Mouse (Mus musculus) midbrain, embryonic 13.5 days (tissue): ENCODE data around the gene Lsg1. TPM values are rescaled to one million over a fixed set of nuclear protein-coding genes. Genes with fewer than 3 reads are reported as not detected.

ENCODE experiments used
- ATAC-seq: fragments of 200-750 bp; cut with Nextera tagmentation; 2 replicates; pipeline ENCODE4 v1.8.0; 2017; ENCODE audit warnings: mild to moderate bottlenecking, moderate TSS enrichment, moderate library complexity
- H3K27ac ChIP-seq: fragments of 300-500 bp; sonication (generic); 2 replicates; pipeline ENCODE4 v1.5.1; 2015; ENCODE audit warnings: inconsistent platforms, mild to moderate bottlenecking, moderate library complexity
- H3K27me3 ChIP-seq: fragments of 300-500 bp; sonication (generic); 2 replicates; pipeline ENCODE4 v1.6.1; 2015; ENCODE audit warnings: mild to moderate bottlenecking, inconsistent platforms
- H3K36me3 ChIP-seq: fragments of 300-500 bp; sonication (generic); 2 replicates; pipeline ENCODE4 v1.6.1; 2015; ENCODE audit warnings: mild to moderate bottlenecking, inconsistent platforms
- H3K4me1 ChIP-seq: fragments of 300-500 bp; sonication (generic); replicated peaks from 2 replicates; pipeline ENCODE4 v1.6.1; 2015; ENCODE audit warnings: inconsistent platforms
- H3K4me2 ChIP-seq: fragments of 300-500 bp; sonication (generic); replicated peaks from 2 replicates; pipeline ENCODE4 v1.6.1; 2015; ENCODE audit warnings: moderate library complexity, mild to moderate bottlenecking, inconsistent platforms
- H3K4me3 ChIP-seq: fragments of 300-500 bp; sonication (generic); replicated peaks from 2 replicates; pipeline ENCODE4 v1.5.1; 2015; ENCODE audit warnings: mild to moderate bottlenecking, inconsistent platforms
- H3K9ac ChIP-seq: fragments of 300-500 bp; sonication (generic); replicated peaks from 2 replicates; pipeline ENCODE4 v1.6.1; 2015; ENCODE audit warnings: mild to moderate bottlenecking, inconsistent platforms
- H3K9me3 ChIP-seq: fragments of 300-500 bp; sonication (generic); 2 replicates; pipeline ENCODE4 v1.6.1; 2016; ENCODE audit warnings: mild to moderate bottlenecking, inconsistent platforms
- WGBS: fragments of 180-500 bp; shearing (Covaris S2); methylation state at CpG from one replicate; pipeline ENCODE4 v1.1.7; 2015; 5-methylcytosine and 5-hydroxymethylcytosine counted together
- polyA plus RNA-seq: library from polyadenylated mRNA; unstranded; fragments of >200 nt; fragmentation: Nextera tagmentation; extraction: Ambion mirVana; gene quantifications from 2 replicates; pipeline ENCODE4 v1.2.1, GENCODE M21; 2015

Gene Lsg1
- polyA plus RNA-seq, 1 experiment from 2014 or later = 59.1 TPM

DNA sequence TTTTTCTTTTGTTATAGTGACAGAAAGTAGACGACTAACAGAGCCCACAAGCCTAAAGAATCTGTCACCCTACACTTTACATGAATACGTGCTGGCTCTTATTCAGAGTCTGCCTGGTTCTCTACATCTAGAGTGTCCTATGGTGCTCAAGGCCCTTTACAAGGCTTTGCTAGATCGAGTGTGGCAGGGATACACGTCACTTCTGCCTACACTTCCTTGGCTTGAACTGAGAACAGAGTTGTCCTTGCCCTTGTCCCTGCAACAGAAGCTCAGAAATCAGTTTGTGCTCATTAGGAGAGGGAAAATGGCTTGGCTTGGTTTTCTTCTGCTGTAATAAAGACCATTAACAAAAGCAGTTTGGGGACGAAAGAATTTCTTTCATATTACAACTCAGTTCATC, 23.9 kb upstream of the Lsg1 start:
- H3K4me3 ChIP-seq = no peak overlapping the region
- 81% methylated on average over 5 of the region's 5 CpGs for WGBS
- no peaks in the 10 kb centered on the region for H3K27me3 ChIP-seq
- no peak overlapping the region for H3K4me2 ChIP-seq
- H3K4me1 ChIP-seq = peaks cover 15% of the 10 kb centered on the region
- H3K27ac ChIP-seq = no peak overlapping the region
- no peaks in the 10 kb centered on the region for H3K36me3 ChIP-seq
- ATAC-seq = no peak
- no peaks in the 10 kb centered on the region for H3K9me3 ChIP-seq
- H3K9ac ChIP-seq = no peak overlapping the region

DNA sequence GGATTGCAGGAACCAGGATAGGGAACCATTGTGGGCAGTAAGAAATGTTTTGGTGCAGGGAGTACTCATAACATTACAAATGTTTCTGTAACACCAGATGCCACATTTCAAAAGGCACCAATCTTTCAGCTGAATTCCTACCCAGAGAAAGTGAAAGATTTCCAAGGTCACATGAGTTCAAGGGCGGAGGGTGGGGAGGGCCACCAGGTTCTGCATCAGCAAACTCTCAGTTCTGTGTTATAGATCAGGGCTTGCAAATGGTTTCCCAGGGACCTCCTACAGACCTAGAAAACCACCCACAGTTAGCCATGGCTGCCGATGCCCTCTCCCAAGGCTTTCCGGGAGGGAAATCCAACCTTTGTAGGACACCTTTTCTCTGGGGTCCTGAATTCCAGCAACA, 20.5 kb upstream of the Lsg1 start:
- H3K9ac ChIP-seq = no peak overlapping the region
- WGBS = 85% methylated on average over 3 of the region's 3 CpGs
- H3K4me1 ChIP-seq = peaks cover 7% of the 10 kb centered on the region
- no peaks in the 10 kb centered on the region for H3K36me3 ChIP-seq
- no peak overlapping the region for H3K4me2 ChIP-seq
- H3K27ac ChIP-seq = no peak overlapping the region
- H3K4me3 ChIP-seq = no peak overlapping the region
- no peak for ATAC-seq
- H3K27me3 ChIP-seq = peaks cover 8% of the 10 kb centered on the region; the same call in 1 of the 2 replicates
- no peaks in the 10 kb centered on the region for H3K9me3 ChIP-seq

GRCm38 (mm10) chr16:30605528-30605927, 18.1 kb upstream of the Lsg1 start:
- no peak for ATAC-seq
- whole genome bisulfite sequencing = 74% methylated on average over 6 of the region's 6 CpGs
- Histone ChIP-seq H3K4me2 (no peak overlapping the region), H3K9me3 (no peaks in the 10 kb centered on the region), H3K9ac (no peak overlapping the region), H3K4me3 (no peak overlapping the region), H3K36me3 (no peaks in the 10 kb centered on the region), H3K4me1 (peaks cover 27% of the 10 kb centered on the region), H3K27me3 (peaks cover 27% of the 10 kb centered on the region), H3K27ac (no peak overlapping the region)

GRCm38 (mm10) chr16:30604807-30605137, 17.4 kb upstream of the Lsg1 start:
- Histone ChIP-seq H3K4me2 (no peak overlapping the region), H3K4me1 (peaks cover 35% of the 10 kb centered on the region), H3K4me3 (no peak overlapping the region), H3K27me3 (peaks cover 33% of the 10 kb centered on the region), H3K9me3 (no peaks in the 10 kb centered on the region), H3K9ac (no peak overlapping the region), H3K27ac (no peak overlapping the region), H3K36me3 (no peaks in the 10 kb centered on the region)
- 79% methylated on average over 7 of the region's 7 CpGs for WGBS
- no peak for ATAC-seq

- Histone ChIP-seq H3K9ac (no peak overlapping the region), H3K36me3 (no peaks in the 10 kb centered on the region), H3K4me1 (peaks cover 38% of the 10 kb centered on the region), H3K27ac (no peak overlapping the region), H3K9me3 (no peaks in the 10 kb centered on the region), H3K4me2 (no peak overlapping the region), H3K27me3 (peaks cover 33% of the 10 kb centered on the region), H3K4me3 (no peak overlapping the region)
- no peak for ATAC-seq
- WGBS = 85% methylated on average over 16 of the region's 16 CpGs
These were observed 16.8 kb upstream of the Lsg1 start for GRCm38 (mm10) chr16:30604061-30604806.

DNA sequence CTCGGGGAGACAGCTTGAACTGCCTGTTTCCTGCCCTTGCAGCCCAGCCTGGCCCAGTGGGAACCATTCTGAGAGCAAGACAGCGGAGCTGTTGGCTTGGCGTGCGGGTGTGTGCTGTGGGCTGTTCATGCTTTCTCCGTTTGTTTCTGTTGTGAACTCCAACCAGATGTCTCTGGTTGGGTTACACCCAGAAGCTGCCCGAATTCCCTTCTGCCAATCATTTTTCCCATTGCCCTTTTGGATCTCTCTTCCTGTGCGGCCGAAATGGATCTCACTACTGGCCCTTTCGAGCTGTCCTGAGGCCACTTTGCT, 16.1 kb upstream of the Lsg1 start:
- Histone ChIP-seq H3K36me3 (no peaks in the 10 kb centered on the region), H3K9ac (no peak overlapping the region), H3K27me3 (peaks cover 36% of the 10 kb centered on the region), H3K4me2 (0 out of 2 replicates have a peak overlapping the region, but pooled peaks have one; percentile 15), H3K4me3 (no peak overlapping the region), H3K4me1 (peaks cover 39% of the 10 kb centered on the region), H3K27ac (no peak overlapping the region), H3K9me3 (no peaks in the 10 kb centered on the region)
- WGBS = 72% methylated on average over 9 of the region's 9 CpGs
- no peak for ATAC-seq

GRCm38 (mm10) chr16:30602684-30603530, 15.5 kb upstream of the Lsg1 start:
- H3K36me3 ChIP-seq = no peaks in the 10 kb centered on the region
- peaks cover 39% of the 10 kb centered on the region for H3K27me3 ChIP-seq
- no peak for ATAC-seq
- H3K4me2 ChIP-seq = peak overlapping the region; percentile 15
- H3K9ac ChIP-seq = no peak overlapping the region; the same call in 1 of the 2 replicates
- H3K9me3 ChIP-seq = no peaks in the 10 kb centered on the region
- H3K4me3 ChIP-seq = no peak overlapping the region
- H3K27ac ChIP-seq = no peak overlapping the region
- WGBS = 33% methylated on average over 18 of the region's 18 CpGs
- H3K4me1 ChIP-seq = peaks cover 39% of the 10 kb centered on the region

DNA sequence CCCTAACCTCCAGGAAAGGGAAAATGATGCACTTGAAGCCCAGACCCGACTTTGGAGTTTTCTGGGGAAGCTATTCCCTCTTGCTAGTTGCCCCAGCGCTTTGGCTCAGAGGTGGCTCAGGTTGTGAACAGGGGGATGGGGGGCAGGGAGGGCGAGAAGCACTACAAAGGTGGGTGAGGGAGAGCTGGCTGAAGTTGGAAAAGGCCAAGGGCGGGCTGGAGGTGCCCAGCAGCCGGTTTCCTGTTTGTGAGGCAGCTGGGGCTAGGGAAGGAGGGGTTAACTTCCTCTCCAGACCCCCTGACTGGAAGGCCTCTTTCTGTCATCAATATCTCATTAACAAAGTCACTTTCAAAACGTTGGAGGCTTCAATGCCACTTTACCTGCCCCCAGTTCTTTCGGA, 14.6 kb upstream of the Lsg1 start:
- ATAC-seq = no peak
- Histone ChIP-seq H3K36me3 (no peaks in the 10 kb centered on the region), H3K4me2 (peak overlapping the region; percentile 88), H3K4me3 (peak overlapping the region; percentile 52), H3K9me3 (no peaks in the 10 kb centered on the region), H3K9ac (no peak overlapping the region), H3K27me3 (peaks cover 46% of the 10 kb centered on the region), H3K4me1 (peaks cover 45% of the 10 kb centered on the region), H3K27ac (no peak overlapping the region)
- 45% methylated on average over 7 of the region's 7 CpGs for WGBS

- WGBS = 11% methylated on average over 42 of the region's 42 CpGs
- peak overlapping the region; percentile 88 for H3K4me2 ChIP-seq
- H3K4me3 ChIP-seq = peak overlapping the region; percentile 52
- H3K27ac ChIP-seq = no peak overlapping the region
- no peak; the same call in none of the 2 replicates for ATAC-seq
- no peaks in the 10 kb centered on the region for H3K36me3 ChIP-seq
- peaks cover 46% of the 10 kb centered on the region for H3K27me3 ChIP-seq
- no peaks in the 10 kb centered on the region for H3K9me3 ChIP-seq
- peaks cover 52% of the 10 kb centered on the region for H3K4me1 ChIP-seq
- peak overlapping the region; percentile 69 for H3K9ac ChIP-seq
These were observed 13.8 kb upstream of the Lsg1 start for GRCm38 (mm10) chr16:30601046-30601832.

DNA sequence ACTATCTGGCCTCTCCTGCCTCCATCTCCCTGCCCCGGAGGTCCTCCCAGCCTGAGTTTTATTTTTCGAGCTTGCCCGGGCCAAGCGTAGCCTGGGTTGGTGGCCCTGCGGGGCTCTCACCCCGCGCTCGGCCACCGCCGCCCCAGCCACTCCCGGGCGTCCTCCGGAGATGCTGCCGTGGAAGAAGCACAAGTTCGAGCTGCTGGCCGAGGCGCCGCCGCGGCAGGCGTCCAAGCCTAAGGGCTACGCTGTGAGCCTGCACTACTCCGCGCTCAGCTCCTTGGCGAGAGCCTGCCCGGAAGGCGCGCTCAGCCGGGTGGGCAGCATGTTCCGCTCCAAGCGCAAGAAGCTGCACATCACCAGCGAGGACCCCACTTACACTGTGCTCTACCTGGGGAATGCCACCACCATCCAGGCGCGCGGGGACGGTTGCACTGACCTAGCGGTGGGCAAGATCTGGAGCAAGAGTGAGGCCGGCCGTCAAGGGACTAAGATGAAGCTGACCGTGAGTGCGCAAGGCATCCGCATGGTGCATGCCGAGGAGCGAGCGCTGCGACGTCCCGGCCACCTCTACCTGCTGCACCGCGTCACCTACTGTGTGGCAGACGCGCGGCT, 13.1 kb upstream of the Lsg1 start:
- peaks cover 55% of the 10 kb centered on the region for H3K4me1 ChIP-seq
- H3K9ac ChIP-seq = peak overlapping the region; percentile 69
- no peak overlapping the region for H3K27ac ChIP-seq
- no peaks in the 10 kb centered on the region for H3K9me3 ChIP-seq
- peak; percentile 24 for ATAC-seq
- peak overlapping the region; percentile 52 for H3K4me3 ChIP-seq
- under 1% methylated on average over 53 of the region's 53 CpGs for WGBS
- no peaks in the 10 kb centered on the region for H3K36me3 ChIP-seq
- H3K4me2 ChIP-seq = peak overlapping the region; percentile 88
- peaks cover 50% of the 10 kb centered on the region for H3K27me3 ChIP-seq

- peak within 1 kb of the TSS; percentile 69 for H3K9ac ChIP-seq
- H3K9me3 ChIP-seq = no peaks in the 10 kb centered on the region
- peak; percentile 81 for ATAC-seq
- H3K36me3 ChIP-seq = no peaks in the 10 kb centered on the region
- under 1% methylated on average over 63 of the region's 63 CpGs for WGBS
- peak within 1 kb of the TSS; percentile 88 for H3K4me2 ChIP-seq
- peak within 1 kb of the TSS; percentile 19; the same call in 1 of the 2 replicates for H3K27ac ChIP-seq
- H3K27me3 ChIP-seq = peaks cover 55% of the 10 kb centered on the region
- H3K4me3 ChIP-seq = peak within 1 kb of the TSS; percentile 52
- peaks cover 53% of the 10 kb centered on the region for H3K4me1 ChIP-seq
These were observed 12.3 kb upstream of the Lsg1 start, which contains the start of gene Fam43a for GRCm38 (mm10) chr16:30599491-30600268. Gene Fam43a (plus strand): TSS chr16:30599723.
